In the genomic region with DNA sequence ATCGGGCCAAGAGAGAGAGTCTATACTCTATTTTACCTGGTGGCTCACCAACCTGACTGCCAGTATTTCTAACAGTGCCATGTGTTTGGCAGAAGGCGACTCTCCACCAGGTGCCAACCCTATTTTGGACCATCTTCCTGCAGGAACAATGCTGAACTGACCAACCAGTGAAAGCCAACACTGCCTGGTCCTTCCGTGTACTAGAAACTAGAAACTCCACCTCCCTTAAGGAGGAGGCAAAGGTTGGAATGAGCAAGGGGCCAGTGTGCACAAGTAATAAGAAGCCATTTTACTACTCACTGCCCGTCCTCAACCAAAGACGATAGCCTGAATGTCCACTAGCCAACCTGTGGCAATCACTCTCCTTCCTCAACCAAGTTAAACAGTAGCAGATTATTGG, we compare ENCODE assay signal across 16 mouse cellular contexts. TPM values are rescaled to one million over a fixed set of nuclear protein-coding genes. Genes with fewer than 3 reads are reported as not detected.
"Had no signal": no experiment of that assay in that cellular context is flagged by ENCODE, and none has a peak within 500 bp of the region (broad histone marks: within the 10 kb centered on the region; RNA-seq: fewer than 3 reads in every experiment).

No protein-coding gene starts in this region.

- H3K27ac ChIP-seq: lung, embryonic 15.5 days; macrophage; midbrain, embryonic 13.5 days; midbrain, embryonic 15.5 days; neural tube, embryonic 12.5 days; stomach, embryonic 15.5 days; stomach, postnatal 0 days had no signal

- H3K9ac ChIP-seq: liver, postnatal 0 days; lung, embryonic 15.5 days; midbrain, embryonic 13.5 days; midbrain, embryonic 15.5 days; neural tube, embryonic 12.5 days; stomach, embryonic 15.5 days had no signal

- H3K4me2 ChIP-seq: lung, embryonic 15.5 days; midbrain, embryonic 13.5 days; midbrain, embryonic 15.5 days; neural tube, embryonic 12.5 days; stomach, embryonic 15.5 days had no signal

- H3K36me3 ChIP-seq: midbrain, embryonic 13.5 days; midbrain, embryonic 15.5 days; neural tube, embryonic 12.5 days; stomach, embryonic 15.5 days had no signal

- DNase-seq: liver, postnatal 0 days; lung, adult 2 months; right cerebral cortex, postnatal 14 days; thymus, adult 2 months; thymus, postnatal 25 days; thymus, postnatal 4 days had no signal

- H3K9me3 ChIP-seq: lung, embryonic 15.5 days; megakaryocyte, embryonic 14.5 days; midbrain, embryonic 13.5 days; midbrain, embryonic 15.5 days; neural tube, embryonic 12.5 days; stomach, embryonic 15.5 days had no signal

- H3K27me3 ChIP-seq: lung, embryonic 15.5 days; midbrain, embryonic 15.5 days; stomach, embryonic 15.5 days had no signal

- H3K4me3 ChIP-seq: lung, embryonic 15.5 days; megakaryocyte, embryonic 14.5 days; midbrain, embryonic 13.5 days; midbrain, embryonic 15.5 days; neural tube, embryonic 12.5 days; stomach, embryonic 15.5 days had no signal

- ATAC-seq: liver, postnatal 0 days; midbrain, embryonic 13.5 days; midbrain, embryonic 15.5 days had no signal

RNA-seq across cellular contexts. Expression of a gene that starts 4.0 kb away (rescaled TPM):
- total RNA-seq: megakaryocyte progenitor cell, adult 5-6 weeks; monocyte, adult 5-6 weeks had no signal
- polyA plus RNA-seq: macrophage had no signal
